Mouse (Mus musculus): ENCODE data around the gene Arhgef1.
A peak's percentile ranks its signal among the peaks of the same experiment; 100 is the strongest.

- TF ChIP-seq CTCF (IDR thresholded peaks at IDR 0.05; ENCODE audit: low read depth) (peak; percentile 66), EP300 (IDR thresholded peaks at IDR 0.05; ENCODE audit: low read depth) (no peak)
Observed at GRCm38 (mm10) chr7:24974893-24975595, 72.3 kb downstream of the Arhgef1 start.

Measured in heart, postnatal 0 days (tissue).